Mouse (Mus musculus): ENCODE measurements around the gene Cemip.

The Cemip gene

GRCm38 (mm10) chr7:83889383-83889782, 196.9 kb downstream of the Cemip start:
- peak; percentile 83 for DNase-seq

GRCm38 (mm10) chr7:83886366-83887129, 199.8 kb downstream of the Cemip start:
- peak; percentile 44 for DNase-seq

- no peak for DNase-seq
Observed at GRCm38 (mm10) chr7:83885835-83886234, 200.5 kb downstream of the Cemip start.

DNA sequence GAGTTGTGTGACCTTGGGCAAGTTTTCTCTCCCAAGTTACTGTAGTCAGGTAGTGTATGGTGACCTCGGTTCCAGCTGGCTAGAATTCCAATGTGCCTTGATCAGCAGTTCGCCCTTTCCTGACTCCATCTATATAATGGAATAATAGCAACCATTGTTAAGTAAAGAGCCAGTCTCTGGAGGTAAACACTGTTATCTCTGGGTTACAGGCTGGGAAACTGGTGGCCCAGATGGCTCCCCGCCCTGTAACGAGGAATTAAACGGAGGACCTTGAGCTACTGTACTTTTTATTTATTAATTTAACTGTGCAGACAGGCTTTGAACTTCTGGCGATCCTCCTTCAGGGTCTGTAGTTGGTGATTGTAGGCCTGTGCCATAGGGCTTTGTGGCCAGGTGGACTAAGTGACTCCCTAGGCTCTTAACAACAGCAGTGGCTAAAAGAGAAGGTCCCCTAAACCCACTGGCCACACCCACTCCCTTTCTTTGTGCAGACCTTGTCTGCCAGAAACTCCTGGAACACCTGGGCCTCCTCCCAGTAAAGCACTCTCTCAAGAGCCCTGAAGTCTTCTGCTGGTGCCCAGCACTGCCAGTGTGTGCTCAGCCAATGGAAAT, 201.3 kb downstream of the Cemip start:
- DNase-seq: peak; percentile 33

GRCm38 (mm10) chr7:83884021-83884658, 202.2 kb downstream of the Cemip start, which contains the start of the genes Tlnrd1 and Mesd:
Gene Tlnrd1, minus strand, starts transcription at chr7:83884305.
Gene Mesd, plus strand, starts transcription at chr7:83884466.
- DNase-seq: peak; percentile 84

DNA sequence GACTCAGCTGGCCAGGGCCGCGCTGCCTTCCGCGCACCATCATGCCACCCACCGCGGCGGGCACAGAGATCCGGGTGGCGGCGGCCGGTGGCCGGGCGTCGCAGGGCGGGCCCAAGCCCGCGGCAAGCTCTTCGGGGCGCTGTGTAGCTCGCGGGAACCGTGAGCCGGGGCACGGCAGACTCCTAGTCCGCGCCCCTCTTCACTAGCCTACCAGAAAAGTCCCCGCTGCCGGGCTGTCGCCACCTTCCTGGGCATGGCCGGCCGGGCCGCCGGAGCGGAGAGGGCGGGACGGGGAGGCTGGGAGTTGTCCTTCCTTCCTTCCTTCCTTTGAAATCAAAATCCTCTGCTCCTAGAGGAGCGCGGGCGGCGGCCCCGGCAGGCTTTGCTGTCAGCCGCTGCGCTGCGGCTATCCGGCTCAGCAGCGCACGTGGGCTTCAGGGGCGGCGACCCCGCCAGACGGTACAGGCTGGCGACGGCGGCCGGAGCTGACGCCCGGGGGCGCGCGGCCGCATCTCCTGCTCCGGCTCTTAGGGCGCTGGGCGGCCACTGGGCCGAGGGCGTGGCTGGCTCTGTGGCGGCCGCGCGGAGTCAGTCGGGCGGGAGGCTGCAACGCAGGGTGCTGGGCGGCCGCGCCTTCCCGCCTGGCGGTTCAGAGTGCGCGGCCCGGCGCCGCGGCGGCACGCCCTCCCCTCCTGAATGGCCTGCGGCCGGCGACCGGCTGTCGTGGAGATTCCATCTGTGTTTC, 202.9 kb downstream of the Cemip start:
- DNase-seq: peak; percentile 79

Measured in kidney, adult 9 months (tissue).